Mouse (Mus musculus): ENCODE measurements at regions not wholly inside any gene's neighbourhood (a gene's known extent, or its start where the extent isn't known, plus 50 kb on each side); places are given as distances from the start of the nearest gene placed in this dataset.
A peak's percentile ranks its signal among the peaks of the same experiment; 100 is the strongest.

DNA sequence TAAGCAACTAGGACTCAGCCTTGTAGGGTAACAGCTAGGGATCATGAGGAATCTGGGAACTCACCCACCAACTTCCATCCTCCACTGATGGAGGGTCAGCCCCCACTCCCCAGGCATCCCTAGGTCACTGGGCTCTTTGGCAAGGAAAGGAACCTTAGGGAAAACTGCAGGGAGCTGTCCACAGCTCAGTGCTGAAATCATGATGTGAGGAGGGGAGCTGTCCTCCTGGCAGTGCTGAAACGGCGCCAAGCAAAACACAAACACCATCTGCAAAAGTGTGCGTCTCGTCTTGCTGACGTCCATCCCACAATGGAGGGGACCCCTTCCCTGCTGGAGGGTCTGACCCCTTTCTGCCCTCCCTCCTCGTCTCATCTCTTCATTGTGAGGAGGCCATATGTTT, 68.6 kb upstream of the Rph3a start:
- TF ChIP-seq POLR2A (IDR thresholded peaks at IDR 0.05; ENCODE audit: borderline replicate concordance, extremely low read depth, insufficient read depth, insufficient read length, poor library complexity, severe bottlenecking) (no peak), CTCF (IDR thresholded peaks at IDR 0.05; ENCODE audit: borderline replicate concordance, extremely low read depth, insufficient read depth, insufficient read length) (no peak)
- DNase-seq (ENCODE audit: low read depth): peak; percentile 64

DNA sequence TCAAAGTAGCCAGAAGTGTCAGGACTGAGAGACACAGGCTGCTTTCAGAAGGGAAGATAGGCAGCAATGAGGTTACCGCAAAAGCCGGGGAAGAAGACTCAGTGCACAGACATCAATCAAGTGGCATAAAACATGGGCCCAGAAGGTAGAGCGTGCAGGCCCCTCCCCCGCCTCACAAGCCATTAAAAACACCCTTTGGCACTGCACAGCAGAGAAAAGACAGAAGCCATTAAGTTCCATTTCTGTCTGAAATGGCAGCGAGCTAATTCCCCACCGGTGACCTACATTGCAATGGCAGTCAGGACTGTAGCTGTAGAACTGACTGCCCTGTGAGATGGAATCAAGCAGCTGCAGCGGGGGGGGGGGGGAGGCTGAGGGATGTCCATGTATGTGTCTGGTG, 66.8 kb upstream of the Rph3a start:
- peak; percentile 73 for DNase-seq (ENCODE audit: low read depth)
- TF ChIP-seq CTCF (IDR thresholded peaks at IDR 0.05; ENCODE audit: borderline replicate concordance, extremely low read depth, insufficient read depth, insufficient read length) (no peak), POLR2A (IDR thresholded peaks at IDR 0.05; ENCODE audit: borderline replicate concordance, extremely low read depth, insufficient read depth, insufficient read length, poor library complexity, severe bottlenecking) (no peak)

GRCm38 (mm10) chr5:121068821-121069220, 58.9 kb upstream of the Rph3a start:
- peak; percentile 73 for DNase-seq (ENCODE audit: low read depth)
- TF ChIP-seq POLR2A (IDR thresholded peaks at IDR 0.05; ENCODE audit: borderline replicate concordance, extremely low read depth, insufficient read depth, insufficient read length, poor library complexity, severe bottlenecking): no peak
- no peak for TF ChIP-seq CTCF (IDR thresholded peaks at IDR 0.05; ENCODE audit: borderline replicate concordance, extremely low read depth, insufficient read depth, insufficient read length)

GRCm38 (mm10) chr5:121064721-121065120, 54.8 kb upstream of the Rph3a start:
- TF ChIP-seq POLR2A (IDR thresholded peaks at IDR 0.05; ENCODE audit: borderline replicate concordance, extremely low read depth, insufficient read depth, insufficient read length, poor library complexity, severe bottlenecking) (no peak), CTCF (IDR thresholded peaks at IDR 0.05; ENCODE audit: borderline replicate concordance, extremely low read depth, insufficient read depth, insufficient read length) (no peak)
- peak; percentile 37 for DNase-seq (ENCODE audit: low read depth)

GRCm38 (mm10) chr5:121062930-121063584, 53.2 kb upstream of the Rph3a start:
- DNase-seq (ENCODE audit: low read depth): peak; percentile 50
- TF ChIP-seq CTCF (IDR thresholded peaks at IDR 0.05; ENCODE audit: borderline replicate concordance, extremely low read depth, insufficient read depth, insufficient read length): no peak
- TF ChIP-seq POLR2A (IDR thresholded peaks at IDR 0.05; ENCODE audit: borderline replicate concordance, extremely low read depth, insufficient read depth, insufficient read length, poor library complexity, severe bottlenecking): no peak

- DNase-seq (ENCODE audit: low read depth): no peak
- TF ChIP-seq CTCF (IDR thresholded peaks at IDR 0.05; ENCODE audit: borderline replicate concordance, extremely low read depth, insufficient read depth, insufficient read length) (no peak), POLR2A (IDR thresholded peaks at IDR 0.05; ENCODE audit: borderline replicate concordance, extremely low read depth, insufficient read depth, insufficient read length, poor library complexity, severe bottlenecking) (no peak)
These were observed 51.8 kb upstream of the Rph3a start for GRCm38 (mm10) chr5:121061688-121062087.
